Mouse (Mus musculus) heart, postnatal 0 days (tissue): ENCODE results near the gene Pstpip1. TPM values are rescaled to one million over a fixed set of nuclear protein-coding genes. Genes with fewer than 3 reads are reported as not detected.

ENCODE experiments used
- ATAC-seq: fragments of 200-750 bp; cut with Nextera tagmentation; 2 replicates; pipeline ENCODE4 v1.8.0; 2017; ENCODE audit warnings: low read depth, moderate number of reproducible peaks, moderate library complexity; ENCODE audit not compliant: insufficient read depth
- DNase-seq: peaks from one replicate; pipeline ENCODE4 v3.0.0-alpha.2; 2016; ENCODE audit warnings: low spot score
- H3K27ac ChIP-seq: fragments of 300-500 bp; sonication (generic); 2 replicates; pipeline ENCODE4 v1.5.1; 2014; ENCODE audit warnings: low read depth, mild to moderate bottlenecking
- H3K27me3 ChIP-seq: fragments of 300-500 bp; sonication (generic); 2 replicates; pipeline ENCODE4 v1.6.1; 2014; ENCODE audit warnings: low read length, mixed read lengths; ENCODE audit not compliant: control insufficient read depth, insufficient read depth
- H3K36me3 ChIP-seq: fragments of 300-500 bp; sonication (generic); replicated peaks from 2 replicates; pipeline ENCODE4 v1.6.1; 2014; ENCODE audit warnings: low read length, mixed read lengths; ENCODE audit not compliant: control insufficient read depth, insufficient read depth
- H3K4me1 ChIP-seq: fragments of 300-500 bp; sonication (generic); 2 replicates; pipeline ENCODE4 v1.6.1; 2014; ENCODE audit warnings: antibody characterized with exemption; ENCODE audit not compliant: control insufficient read depth, insufficient read depth
- H3K4me2 ChIP-seq: fragments of 300-500 bp; sonication (generic); 2 replicates; pipeline ENCODE4 v1.6.1; 2014; ENCODE audit warnings: low read depth, mild to moderate bottlenecking, low read length, moderate library complexity
- H3K4me3 ChIP-seq: fragments of 300-500 bp; sonication (generic); 2 replicates; pipeline ENCODE4 v1.5.1; 2014; ENCODE audit warnings: low read depth, low read length
- H3K9ac ChIP-seq: fragments of 300-500 bp; sonication (generic); replicated peaks from 2 replicates; pipeline ENCODE4 v1.6.1; 2014; ENCODE audit warnings: low read depth, low read length, mixed read lengths
- H3K9me3 ChIP-seq: fragments of 300-500 bp; sonication (generic); replicated peaks from 2 replicates; pipeline ENCODE4 v1.6.1; 2016; ENCODE audit warnings: low read length; ENCODE audit not compliant: control insufficient read depth
- CTCF ChIP-seq: IDR thresholded peaks from 2 replicates; pipeline ENCODE4 v1.5.1; 2016; ENCODE audit warnings: antibody characterized with exemption, control low read depth, low read depth
- EP300 ChIP-seq: IDR thresholded peaks from 2 replicates; pipeline ENCODE4 v1.6.1; 2016; ENCODE audit warnings: antibody characterized with exemption, low read depth
- WGBS: fragments of 180-500 bp; shearing (Covaris S2); extraction: QIAGEN DNeasy Blood & Tissue Kit; methylation state at CpG from one replicate; pipeline ENCODE4 v1.1.7; 2014; 5-methylcytosine and 5-hydroxymethylcytosine counted together
- polyA plus RNA-seq: library from polyadenylated mRNA; unstranded; fragments of >200 nt; fragmentation: Nextera tagmentation; extraction: Ambion mirVana; gene quantifications from 2 replicates; pipeline ENCODE4 v1.2.1, GENCODE M21; 2015
- total RNA-seq: library from RNA; depleted of rRNA; stranded (reverse); fragments of >200 nt; gene quantifications from 2 replicates; pipeline ENCODE4 v1.2.3, GENCODE M21; 2014; ENCODE audit warnings: low replicate concordance; rRNA removed

Gene Pstpip1
- total RNA-seq: 2.9 and 3.5 TPM in 2 replicates
- polyA plus RNA-seq: 1.1 and 1.4 TPM in 2 replicates

DNA sequence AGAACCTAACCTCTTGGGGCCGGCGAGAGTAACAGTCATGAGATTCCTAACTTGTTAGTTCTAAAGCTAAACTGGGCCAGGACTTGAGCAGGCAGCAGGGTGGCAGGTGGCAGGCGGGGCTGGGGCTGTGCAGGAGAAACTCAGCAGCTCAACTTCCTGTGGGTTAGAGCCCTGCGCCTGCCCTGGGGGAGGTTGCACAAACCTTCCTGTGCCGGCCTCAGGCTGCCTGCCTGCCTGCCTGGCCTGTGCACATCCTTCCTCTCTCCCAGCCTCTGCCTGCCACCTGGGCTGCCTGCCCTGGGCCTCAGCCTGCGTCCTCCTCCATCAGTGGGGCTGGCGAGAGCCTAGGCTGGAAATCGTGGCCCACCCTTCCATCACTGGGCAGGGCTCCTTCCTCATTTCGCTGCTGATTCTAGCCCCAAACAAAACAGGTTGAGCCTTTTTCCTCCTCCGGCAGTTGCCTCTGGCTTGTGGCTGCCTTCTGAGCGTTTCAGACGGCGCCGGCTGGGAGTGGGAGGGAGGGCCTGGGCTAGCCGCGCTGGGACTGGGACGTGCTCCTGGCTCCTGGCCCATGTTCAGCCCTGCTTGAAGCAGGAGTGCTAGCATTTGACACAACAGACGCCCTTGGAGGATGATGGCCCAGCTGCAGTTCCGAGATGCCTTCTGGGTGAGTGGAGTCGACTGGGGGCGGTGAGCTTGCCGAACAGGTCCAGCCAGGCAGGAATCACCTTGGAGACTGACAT, at the start of gene Pstpip1:
Pstpip1 (plus strand) TSS at position 185 of the 743 bp plus-strand sequence.
- Histone ChIP-seq H3K27me3 (no peaks in the 10 kb centered on the region), H3K27ac (peak within 1 kb of the TSS; percentile 72), H3K36me3 (no peaks in the 10 kb centered on the region), H3K9ac (peak within 1 kb of the TSS; percentile 40), H3K4me1 (0 out of 2 replicates have a peak, but pooled peaks cover 15% of the 10 kb centered on the region), H3K4me2 (peak within 1 kb of the TSS; percentile 39), H3K4me3 (peak within 1 kb of the TSS; percentile 25), H3K9me3 (no peaks in the 10 kb centered on the region)
- no peak for TF ChIP-seq EP300
- TF ChIP-seq CTCF: no peak
- WGBS: 18% methylated on average over 22 of the region's 22 CpGs
- peak; percentile 82 for DNase-seq
- peak; percentile 92 for ATAC-seq

DNA sequence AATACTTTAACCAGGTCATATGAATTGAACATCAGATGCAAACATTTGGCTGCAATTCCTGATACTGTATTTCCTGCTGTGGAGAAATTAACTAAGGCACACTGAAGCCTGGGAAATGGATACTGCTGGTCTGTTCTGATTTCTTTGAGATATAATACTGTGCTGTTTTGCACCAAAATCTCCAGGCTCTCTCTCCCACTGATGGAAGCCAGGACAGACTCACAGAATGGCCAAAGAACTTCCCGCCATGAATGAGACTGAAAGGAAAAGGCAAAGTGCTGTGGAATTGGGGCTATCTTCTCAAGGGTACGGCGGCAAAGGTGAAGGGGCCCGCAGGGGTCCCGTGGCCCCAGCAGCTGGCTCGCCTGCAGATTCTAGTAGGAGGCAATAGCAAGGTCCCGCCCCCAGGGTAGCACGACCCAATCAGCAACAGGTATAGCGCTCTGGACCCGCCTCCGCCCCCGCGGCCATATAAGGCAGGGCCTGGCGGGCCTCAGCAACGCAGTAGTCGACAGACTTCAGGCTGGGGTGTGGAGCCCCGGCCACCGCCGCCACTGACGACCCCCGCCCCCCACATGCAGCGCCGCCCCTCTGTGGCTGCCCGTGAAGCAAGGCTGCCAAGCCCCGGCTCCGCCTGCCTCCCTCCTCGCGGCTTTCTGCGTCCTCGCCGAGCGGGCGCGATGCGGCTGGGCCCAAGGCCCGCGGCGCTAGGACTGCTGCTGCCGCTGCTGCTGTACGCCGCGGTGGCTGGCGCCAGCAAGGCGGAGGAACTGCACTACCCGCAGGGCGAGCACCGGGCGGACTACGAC, 48.2 kb upstream of the Pstpip1 start, which contains the start of gene Rcn2:
Rcn2 (plus strand) TSS at position 474 of the 809 bp plus-strand sequence.
- under 1% methylated on average over 49 of the region's 49 CpGs for WGBS
- Histone ChIP-seq H3K27ac (peak within 1 kb of the TSS; percentile 92), H3K27me3 (no peaks in the 10 kb centered on the region), H3K36me3 (peaks cover 23% of the 10 kb centered on the region), H3K9ac (peak within 1 kb of the TSS; percentile 84), H3K4me2 (peak within 1 kb of the TSS; percentile 79), H3K9me3 (no peaks in the 10 kb centered on the region), H3K4me3 (peak within 1 kb of the TSS; percentile 74), H3K4me1 (peaks cover 7% of the 10 kb centered on the region)
- peak; percentile 96 for DNase-seq
- peak; percentile 100 for ATAC-seq
- no peak for TF ChIP-seq EP300
- TF ChIP-seq CTCF: no peak

DNA sequence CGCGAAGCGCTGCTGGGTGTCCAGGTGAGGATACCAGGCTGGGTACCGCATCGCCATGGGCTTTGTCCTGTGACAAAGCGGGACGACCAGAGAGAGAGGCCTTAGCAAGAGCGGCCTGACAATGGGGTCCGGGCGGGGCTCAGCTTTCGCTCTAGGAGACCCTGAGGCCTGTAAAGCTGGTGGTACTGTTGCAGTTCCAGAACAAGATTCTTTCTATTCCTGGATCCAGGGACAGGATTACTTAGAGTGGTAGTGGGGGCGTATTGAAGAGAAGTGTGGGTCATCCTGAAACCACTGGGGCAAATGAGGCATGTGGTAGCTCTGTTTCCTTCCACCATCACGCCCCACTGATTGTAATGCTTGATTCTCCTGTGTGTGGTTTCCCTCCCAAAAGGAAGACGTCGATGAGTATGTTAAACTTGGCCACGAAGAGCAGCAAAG, 47.6 kb upstream of the Pstpip1 start:
- peak overlapping the region; percentile 79 for H3K4me2 ChIP-seq
- H3K9ac ChIP-seq: peak overlapping the region; percentile 84
- H3K27me3 ChIP-seq: no peaks in the 10 kb centered on the region
- peak overlapping the region; percentile 74 for H3K4me3 ChIP-seq
- H3K27ac ChIP-seq: peak overlapping the region; percentile 92
- TF ChIP-seq EP300: no peak
- TF ChIP-seq CTCF: no peak
- DNase-seq (no peak), ATAC-seq (no peak)
- WGBS: 0% methylated on average over 16 of the region's 16 CpGs
- peaks cover 23% of the 10 kb centered on the region for H3K36me3 ChIP-seq
- peaks cover 7% of the 10 kb centered on the region for H3K4me1 ChIP-seq
- H3K9me3 ChIP-seq: no peaks in the 10 kb centered on the region

DNA sequence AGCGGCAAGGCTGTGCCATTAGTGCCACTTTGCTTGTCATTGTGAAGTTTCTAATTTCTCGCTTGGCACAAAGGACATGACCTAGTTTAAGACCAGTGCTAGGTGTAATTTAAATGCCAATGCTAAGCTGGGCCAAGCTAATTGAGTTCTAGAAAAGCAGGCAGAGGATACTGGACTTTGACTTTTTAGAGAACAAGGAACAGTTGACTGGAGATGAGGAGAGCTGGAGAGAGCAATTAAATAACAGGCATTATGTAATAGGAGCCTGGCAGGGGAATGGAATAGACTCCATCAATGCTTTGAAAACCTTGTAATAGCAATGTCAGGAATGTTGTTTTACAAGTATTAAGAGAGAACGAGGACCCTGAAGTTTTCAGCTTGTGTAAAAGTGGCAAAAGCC, 36.0 kb upstream of the Pstpip1 start:
- Histone ChIP-seq H3K27me3 (no peaks in the 10 kb centered on the region), H3K36me3 (peaks cover 34% of the 10 kb centered on the region), H3K9me3 (no peaks in the 10 kb centered on the region), H3K9ac (no peak overlapping the region), H3K4me2 (no peak overlapping the region), H3K4me1 (no peaks in the 10 kb centered on the region), H3K27ac (no peak overlapping the region), H3K4me3 (no peak overlapping the region)
- TF ChIP-seq CTCF (no peak), EP300 (no peak)
- no peak for DNase-seq
- no peak for ATAC-seq
- WGBS: 84% methylated on average over 3 of the region's 3 CpGs

DNA sequence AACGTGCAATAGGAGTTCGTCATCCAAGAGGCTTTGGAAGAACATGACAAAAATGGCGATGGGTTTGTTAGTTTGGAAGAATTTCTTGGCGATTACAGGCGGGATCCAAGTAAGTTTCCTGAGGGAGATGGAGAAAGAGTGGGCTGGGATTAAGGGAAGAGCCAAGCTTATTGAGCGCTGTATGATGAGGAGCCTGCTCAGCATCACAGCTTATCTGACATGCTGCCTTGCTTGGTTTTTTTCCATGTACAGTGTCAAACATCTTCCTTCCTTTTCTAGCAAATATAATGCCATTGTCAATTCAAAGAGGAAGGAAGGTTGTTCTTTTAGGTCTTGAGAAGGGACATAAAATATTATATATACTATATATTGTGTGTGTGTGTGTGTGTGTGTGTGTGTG, 33.6 kb upstream of the Pstpip1 start:
- H3K36me3 ChIP-seq: peaks cover 56% of the 10 kb centered on the region
- WGBS: 77% methylated on average over 6 of the region's 6 CpGs
- ATAC-seq: no peak

More for the DNA sequence above, 33.6 kb upstream of the Pstpip1 start:
- no peak overlapping the region for H3K4me3 ChIP-seq
- TF ChIP-seq EP300 (no peak), CTCF (no peak)
- no peak overlapping the region for H3K27ac ChIP-seq
- H3K4me1 ChIP-seq: no peaks in the 10 kb centered on the region
- no peak overlapping the region for H3K4me2 ChIP-seq
- no peaks in the 10 kb centered on the region for H3K9me3 ChIP-seq
- peak; percentile 14 for DNase-seq
- no peak overlapping the region for H3K9ac ChIP-seq
- no peaks in the 10 kb centered on the region for H3K27me3 ChIP-seq
